In the genomic region with DNA sequence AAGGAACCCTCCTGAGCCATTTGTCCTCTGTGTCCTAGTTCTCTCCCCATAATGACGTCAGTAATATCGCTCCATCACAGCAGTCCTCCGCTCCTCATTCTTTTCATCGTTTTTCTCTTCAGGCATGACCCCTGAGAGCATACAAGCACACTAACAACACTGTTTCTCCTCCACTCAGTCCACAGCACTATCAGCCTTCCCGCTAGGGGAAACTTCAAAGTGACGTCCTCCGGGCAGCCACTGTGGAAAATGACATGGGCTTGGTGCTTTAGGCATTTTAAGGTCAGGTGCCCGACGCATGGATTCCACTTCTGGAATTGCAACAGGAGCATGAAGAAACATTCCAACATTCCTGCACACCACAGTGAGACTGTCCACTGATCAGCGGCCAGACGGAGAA, we compare ENCODE assay signal across 8 mouse cellular contexts. TPM values are rescaled to one million over a fixed set of nuclear protein-coding genes. Genes with fewer than 3 reads are reported as not detected.
A peak's percentile ranks its signal among the peaks of the same experiment; 100 is the strongest.
DNase-seq lines count a peak whose midpoint lies in the region; ATAC-seq and TF ChIP-seq lines count a peak whose summit lies in the region.
"Had no signal": no experiment of that assay in that cellular context is flagged by ENCODE, and none has a peak within 500 bp of the region (broad histone marks: within the 10 kb centered on the region; RNA-seq: fewer than 3 reads in every experiment).

No protein-coding gene starts in this region.

- H3K4me2 ChIP-seq in kidney, embryonic 15.5 days = peak overlapping the region; percentile 80
- peak overlapping the region; percentile 77; the same call in 1 of the 2 replicates for H3K4me2 ChIP-seq in embryonic facial prominence, embryonic 12.5 days (replicated peaks)
- H3K4me2 ChIP-seq in hindbrain, embryonic 11.5 days (replicated peaks; ENCODE audit: low read depth, low read length) = no peak overlapping the region
- no peak overlapping the region; the same call in 1 of the 2 replicates for H3K4me2 ChIP-seq in neural tube, embryonic 11.5 days (ENCODE audit: low read depth)

- DNase-seq in kidney, adult 2 months = no peak
- peak; percentile 24 for DNase-seq in hindbrain, embryonic 11.5 days (ENCODE audit: low spot score)
- DNase-seq in neural tube, embryonic 11.5 days (ENCODE audit: low spot score) = no peak
- no peak for DNase-seq in thymus, postnatal 36 days
- DNase-seq in spleen, adult 18-20 months = no peak

- ATAC-seq in kidney, embryonic 15.5 days (replicated peaks; ENCODE audit: low FRiP score) = no peak
- ATAC-seq in embryonic facial prominence, embryonic 12.5 days (ENCODE audit: insufficient number of reproducible peaks, insufficient read depth, low FRiP score, low TSS enrichment) = no peak
- peak; percentile 12; the same call in 1 of the 2 replicates for ATAC-seq in hindbrain, embryonic 11.5 days (ENCODE audit: low FRiP score)
- ATAC-seq in neural tube, embryonic 11.5 days (ENCODE audit: insufficient read depth, low FRiP score, low TSS enrichment) = no peak

- no peak overlapping the region for H3K27ac ChIP-seq in kidney, embryonic 15.5 days
- no peak overlapping the region for H3K27ac ChIP-seq in kidney, adult 2 months (ENCODE audit: insufficient read depth, low read depth, low read length)
- H3K27ac ChIP-seq in embryonic facial prominence, embryonic 12.5 days = no peak overlapping the region
- no peak overlapping the region for H3K27ac ChIP-seq in hindbrain, embryonic 11.5 days (ENCODE audit: low read depth, low read length)
- no peak overlapping the region for H3K27ac ChIP-seq in neural tube, embryonic 11.5 days (ENCODE audit: low read depth, low read length)
- H3K27ac ChIP-seq: macrophage had no signal

- no peaks in the 10 kb centered on the region for H3K9me3 ChIP-seq in kidney, embryonic 15.5 days (replicated peaks)
- no peaks in the 10 kb centered on the region for H3K9me3 ChIP-seq in embryonic facial prominence, embryonic 12.5 days
- H3K9me3 ChIP-seq in hindbrain, embryonic 11.5 days (ENCODE audit: control insufficient read depth, low read length) = no peaks in the 10 kb centered on the region
- H3K9me3 ChIP-seq in neural tube, embryonic 11.5 days (ENCODE audit: control insufficient read depth, low read length) = no peaks in the 10 kb centered on the region

- peak overlapping the region; percentile 46 for H3K4me3 ChIP-seq in kidney, embryonic 15.5 days (replicated peaks)
- no peak overlapping the region for H3K4me3 ChIP-seq in kidney, adult 2 months (ENCODE audit: insufficient read depth, low read depth, low read length)
- peak overlapping the region; percentile 42; the same call in 1 of the 2 replicates for H3K4me3 ChIP-seq in embryonic facial prominence, embryonic 12.5 days
- no peak overlapping the region for H3K4me3 ChIP-seq in hindbrain, embryonic 11.5 days (ENCODE audit: low read depth, low read length)
- H3K4me3 ChIP-seq in neural tube, embryonic 11.5 days (ENCODE audit: low read depth, low read length) = peak overlapping the region; percentile 4; the same call in 1 of the 2 replicates

- H3K27me3 ChIP-seq in kidney, embryonic 15.5 days = peaks cover 56% of the 10 kb centered on the region
- H3K27me3 ChIP-seq in kidney, adult 2 months (replicated peaks; ENCODE audit: control insufficient read depth, insufficient read depth, low read length) = no peaks in the 10 kb centered on the region
- H3K27me3 ChIP-seq in embryonic facial prominence, embryonic 12.5 days = peaks cover 50% of the 10 kb centered on the region
- H3K27me3 ChIP-seq in hindbrain, embryonic 11.5 days (ENCODE audit: control insufficient read depth, insufficient read depth, low read length) = peaks cover 34% of the 10 kb centered on the region
- peaks cover 30% of the 10 kb centered on the region for H3K27me3 ChIP-seq in neural tube, embryonic 11.5 days (ENCODE audit: control insufficient read depth, insufficient read depth, low read length)

- TF ChIP-seq POLR2A in kidney, adult 2 months (IDR thresholded peaks at IDR 0.05; ENCODE audit: low read depth, low read length) = no peak

- peaks cover 16% of the 10 kb centered on the region for H3K4me1 ChIP-seq in kidney, embryonic 15.5 days
- H3K4me1 ChIP-seq in kidney, adult 2 months (ENCODE audit: control insufficient read depth, insufficient read depth, low read length) = no peaks in the 10 kb centered on the region
- 0 out of 2 replicates have a peak, but pooled peaks cover 8% of the 10 kb centered on the region for H3K4me1 ChIP-seq in embryonic facial prominence, embryonic 12.5 days
- peaks cover 5% of the 10 kb centered on the region; the same call in 1 of the 2 replicates for H3K4me1 ChIP-seq in hindbrain, embryonic 11.5 days (replicated peaks; ENCODE audit: control insufficient read depth, insufficient read depth, low read length)
- H3K4me1 ChIP-seq in neural tube, embryonic 11.5 days (ENCODE audit: control insufficient read depth, insufficient read depth, low read length) = 0 out of 2 replicates have a peak, but pooled peaks cover 6% of the 10 kb centered on the region

- no peak for TF ChIP-seq CTCF in kidney, adult 2 months (conservative IDR thresholded peaks at IDR 0.05; ENCODE audit: insufficient read depth, insufficient read length, low read depth, low read length)

- 25% methylated on average over 11 of the region's 11 CpGs for WGBS in kidney, embryonic 15.5 days
- WGBS in kidney, adult 2 months = 22% methylated on average over 11 of the region's 11 CpGs
- WGBS in embryonic facial prominence, embryonic 12.5 days = 27% methylated on average over 11 of the region's 11 CpGs
- WGBS in hindbrain, embryonic 11.5 days = 28% methylated on average over 11 of the region's 11 CpGs
- WGBS in neural tube, embryonic 11.5 days = 31% methylated on average over 11 of the region's 11 CpGs

- no peak overlapping the region for H3K9ac ChIP-seq in kidney, embryonic 15.5 days
- H3K9ac ChIP-seq in embryonic facial prominence, embryonic 12.5 days = no peak overlapping the region
- H3K9ac ChIP-seq in hindbrain, embryonic 11.5 days (ENCODE audit: low read depth, low read length) = no peak overlapping the region
- H3K9ac ChIP-seq in neural tube, embryonic 11.5 days (ENCODE audit: low read length) = no peak overlapping the region

- H3K36me3 ChIP-seq in kidney, embryonic 15.5 days = no peaks in the 10 kb centered on the region
- no peaks in the 10 kb centered on the region for H3K36me3 ChIP-seq in kidney, adult 2 months (ENCODE audit: control insufficient read depth, insufficient read depth, low read length)
- no peaks in the 10 kb centered on the region for H3K36me3 ChIP-seq in embryonic facial prominence, embryonic 12.5 days
- no peaks in the 10 kb centered on the region for H3K36me3 ChIP-seq in hindbrain, embryonic 11.5 days (ENCODE audit: control insufficient read depth, insufficient read depth, low read length)
- no peaks in the 10 kb centered on the region for H3K36me3 ChIP-seq in neural tube, embryonic 11.5 days (ENCODE audit: control insufficient read depth, insufficient read depth, low read length)

RNA-seq across cellular contexts. Expression of gene Flt3, which starts 0.7 kb away (rescaled TPM):
- 0.05 and 0.18 TPM in 2 replicates for polyA plus RNA-seq in kidney, embryonic 15.5 days (2015; fragmentation: Nextera tagmentation; extraction: Ambion mirVana)
- polyA plus RNA-seq in kidney, adult 2 months (2012; rRNA removed) = 0.26 and 0.78 TPM in 2 replicates
- 0.37 TPM in 2 replicates for polyA plus RNA-seq in embryonic facial prominence, embryonic 12.5 days (2016; fragmentation: Nextera tagmentation; extraction: Ambion mirVana)
- polyA plus RNA-seq in hindbrain, embryonic 11.5 days (2014; fragmentation: Nextera tagmentation; extraction: Ambion mirVana) = 0.14 and 0.15 TPM in 2 replicates
- 0.21 TPM in 1 of 2 replicates, not detected in the other for polyA plus RNA-seq in neural tube, embryonic 11.5 days (2014; fragmentation: Nextera tagmentation; extraction: Ambion mirVana)

RNA-seq across cellular contexts. Expression of gene Pan3, which starts 28.9 kb away (rescaled TPM):
- polyA plus RNA-seq in kidney, embryonic 15.5 days (2015; fragmentation: Nextera tagmentation; extraction: Ambion mirVana) = 73.7 and 77.6 TPM in 2 replicates
- 37.9 and 47.2 TPM in 2 replicates for polyA plus RNA-seq in kidney, adult 2 months (2012; rRNA removed)
- 62.4 and 67.4 TPM in 2 replicates for polyA plus RNA-seq in embryonic facial prominence, embryonic 12.5 days (2016; fragmentation: Nextera tagmentation; extraction: Ambion mirVana)
- 43.6 and 63.8 TPM in 2 replicates for polyA plus RNA-seq in hindbrain, embryonic 11.5 days (2014; fragmentation: Nextera tagmentation; extraction: Ambion mirVana)
- 51.0 and 52.9 TPM in 2 replicates for polyA plus RNA-seq in neural tube, embryonic 11.5 days (2014; fragmentation: Nextera tagmentation; extraction: Ambion mirVana)

Comparison
In these comparisons a context has a peak if more than half of its experiments do, and no peak if none do; other contexts are left out.
1. H3K4me3 ChIP-seq: peak in kidney, embryonic 15.5 days (single experiment), embryonic facial prominence, embryonic 12.5 days (single experiment) and neural tube, embryonic 11.5 days (single experiment); none in kidney, adult 2 months (single experiment) and hindbrain, embryonic 11.5 days (single experiment).
2. H3K4me2 ChIP-seq: peak in kidney, embryonic 15.5 days (single experiment) and embryonic facial prominence, embryonic 12.5 days (single experiment); none in hindbrain, embryonic 11.5 days (single experiment) and neural tube, embryonic 11.5 days (single experiment).